13 mouse cellular contexts compared by ENCODE assay signal in the genomic region with DNA sequence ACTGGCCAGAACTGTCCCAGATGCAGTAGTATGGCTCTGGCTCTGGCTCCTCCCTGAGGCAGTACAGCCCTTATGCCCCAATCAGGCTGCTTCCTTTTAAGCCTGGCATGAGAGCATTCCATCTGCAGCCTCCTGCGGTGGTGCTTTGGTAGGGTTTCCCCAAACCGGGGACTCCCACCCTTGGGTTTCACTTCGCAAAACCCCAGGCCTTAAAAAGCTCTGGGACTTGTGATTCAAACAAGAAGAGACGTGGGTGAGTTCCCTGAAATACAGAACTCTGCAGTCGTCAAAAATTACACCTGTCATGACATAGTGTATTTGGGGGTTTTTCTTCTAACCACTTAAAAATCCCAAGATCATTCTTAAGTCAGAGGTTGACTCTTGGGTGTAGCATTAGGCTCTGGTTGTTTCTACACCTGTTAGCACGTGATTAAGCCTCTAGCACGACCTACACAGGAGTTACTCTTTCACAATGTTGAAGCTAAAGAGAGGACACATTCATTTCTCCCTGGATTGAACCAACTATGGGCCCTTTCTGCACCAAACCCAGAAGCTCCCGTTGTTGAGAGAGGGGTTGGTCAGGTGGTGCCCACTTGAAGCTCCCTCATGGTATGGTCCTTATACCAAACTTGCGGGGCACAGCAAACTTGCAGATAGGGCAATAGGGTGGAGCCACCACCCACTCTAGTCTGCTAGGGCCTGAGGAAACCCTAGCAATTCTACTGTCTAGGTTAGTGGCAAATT. TPM values are rescaled to one million over a fixed set of nuclear protein-coding genes. Genes with fewer than 3 reads are reported as not detected.
DNase-seq lines count a peak whose midpoint lies in the region; ATAC-seq and TF ChIP-seq lines count a peak whose summit lies in the region.
"Had no signal": no experiment of that assay in that cellular context is flagged by ENCODE, and none has a peak within 500 bp of the region (broad histone marks: within the 10 kb centered on the region; RNA-seq: fewer than 3 reads in every experiment).

No protein-coding gene starts in this region.

- no peak overlapping the region for H3K27ac ChIP-seq in MEL (ENCODE audit: control insufficient read depth, low read depth, low read length)
- no peak overlapping the region for H3K27ac ChIP-seq in liver, postnatal 0 days (ENCODE audit: low read depth)
- H3K27ac ChIP-seq in hindbrain, postnatal 0 days: no peak overlapping the region
- H3K27ac ChIP-seq: heart, adult 2 months; left cerebral cortex, adult 2 months had no signal

- no peaks in the 10 kb centered on the region for H3K27me3 ChIP-seq in MEL (ENCODE audit: control insufficient read depth in 1 of 2, insufficient read depth in 2 of 2, low read length in 2 of 2)
- no peaks in the 10 kb centered on the region for H3K27me3 ChIP-seq in liver, postnatal 0 days (ENCODE audit: insufficient read depth, low read length)
- no peaks in the 10 kb centered on the region for H3K27me3 ChIP-seq in splenic B cell, adult 2 months (ENCODE audit: control insufficient read depth, insufficient read depth, low read length, poor library complexity, severe bottlenecking)
- H3K27me3 ChIP-seq in hindbrain, postnatal 0 days (ENCODE audit: insufficient read depth, low read length): no peaks in the 10 kb centered on the region

- TF ChIP-seq RAD21 in MEL (IDR thresholded peaks at IDR 0.05; ENCODE audit: low read depth, low read length): no peak

- H3K9ac ChIP-seq in MEL (ENCODE audit: control insufficient read depth, low read depth, low read length, poor library complexity, severe bottlenecking): no peak overlapping the region
- no peak overlapping the region for H3K9ac ChIP-seq in liver, postnatal 0 days (replicated peaks)
- H3K9ac ChIP-seq in hindbrain, postnatal 0 days (replicated peaks; ENCODE audit: low read length): no peak overlapping the region

- TF ChIP-seq EP300 in MEL (IDR thresholded peaks at IDR 0.05; ENCODE audit: low read depth in 1 of 2, low read length in 2 of 2): no peak
- TF ChIP-seq EP300 in liver, postnatal 0 days (IDR thresholded peaks at IDR 0.05; ENCODE audit: low read depth): no peak

- TF ChIP-seq POLR2A in MEL (IDR thresholded peaks at IDR 0.05; ENCODE audit: control insufficient read depth in 1 of 2, insufficient read depth in 1 of 2, low read depth in 1 of 2, low read length in 2 of 2, poor library complexity in 1 of 2): no peak; a peak in 1 of 4 replicates

- H3K9me3 ChIP-seq in MEL (replicated peaks; ENCODE audit: insufficient read depth, low read length): no peaks in the 10 kb centered on the region
- H3K9me3 ChIP-seq in liver, postnatal 0 days (ENCODE audit: low read length): no peaks in the 10 kb centered on the region
- H3K9me3 ChIP-seq in hindbrain, postnatal 0 days (ENCODE audit: low read length): no peaks in the 10 kb centered on the region

- no peak for ATAC-seq in liver, postnatal 0 days
- ATAC-seq in hindbrain, postnatal 0 days: no peak

- no peak for TF ChIP-seq CTCF in MEL (IDR thresholded peaks at IDR 0.05 in 2 of 3, conservative IDR thresholded peaks at IDR 0.05 in 1 of 3; ENCODE audit: control insufficient read depth in 1 of 3, insufficient read depth in 1 of 3, low read depth in 2 of 3, low read length in 3 of 3, poor library complexity in 1 of 3, severe bottlenecking in 1 of 3)
- no peak for TF ChIP-seq CTCF in liver, postnatal 0 days (IDR thresholded peaks at IDR 0.05; ENCODE audit: low read depth)
- no peak for TF ChIP-seq CTCF in hindbrain, postnatal 0 days (IDR thresholded peaks at IDR 0.05; ENCODE audit: low read depth)

- H3K4me1 ChIP-seq in MEL (ENCODE audit: control insufficient read depth in 1 of 2, insufficient read depth in 2 of 2, low read length in 2 of 2): peaks cover 7 to 28% of the 10 kb centered on the region in 2 experiments; a peak in 3 of 4 replicates
- H3K4me1 ChIP-seq in liver, postnatal 0 days (ENCODE audit: insufficient read depth): peaks cover 7% of the 10 kb centered on the region; the same call in 1 of the 2 replicates
- no peaks in the 10 kb centered on the region for H3K4me1 ChIP-seq in hindbrain, postnatal 0 days (ENCODE audit: insufficient read depth, low read length)

- peaks cover 22 to 25% of the 10 kb centered on the region in 2 experiments for H3K36me3 ChIP-seq in MEL (ENCODE audit: control insufficient read depth in 1 of 2, insufficient read depth in 2 of 2, low read length in 2 of 2)
- peaks cover 20% of the 10 kb centered on the region for H3K36me3 ChIP-seq in liver, postnatal 0 days (replicated peaks; ENCODE audit: insufficient read depth, low read length)
- H3K36me3 ChIP-seq in splenic B cell, adult 2 months (ENCODE audit: control insufficient read depth, insufficient read depth, low read length, poor library complexity, severe bottlenecking): peaks cover 13% of the 10 kb centered on the region; the same call in 1 of the 2 replicates
- H3K36me3 ChIP-seq in hindbrain, postnatal 0 days (ENCODE audit: insufficient read depth, low read length): peaks cover 18% of the 10 kb centered on the region

- H3K79me2 ChIP-seq in MEL (ENCODE audit: control insufficient read depth, insufficient read depth, low read length, poor library complexity): peaks cover 21% of the 10 kb centered on the region

- H3K4me3 ChIP-seq in MEL (ENCODE audit: control insufficient read depth in 1 of 2, insufficient read depth in 1 of 2, low read depth in 2 of 2, low read length in 2 of 2): no peak overlapping the region
- no peak overlapping the region for H3K4me3 ChIP-seq in liver, postnatal 0 days (ENCODE audit: low read depth, low read length)
- H3K4me3 ChIP-seq in hindbrain, postnatal 0 days (ENCODE audit: low read length): no peak overlapping the region
- H3K4me3 ChIP-seq: heart, adult 2 months; left cerebral cortex, adult 2 months had no signal

- 57% methylated on average over 9 of the region's 9 CpGs for WGBS in liver, postnatal 0 days (ENCODE audit: insufficient replicate concordance)
- WGBS in hindbrain, postnatal 0 days: 72% methylated on average over 9 of the region's 9 CpGs

- no peak overlapping the region for H3K4me2 ChIP-seq in liver, postnatal 0 days (ENCODE audit: low read depth, low read length)
- H3K4me2 ChIP-seq in hindbrain, postnatal 0 days (ENCODE audit: low read depth, low read length): no peak overlapping the region

- peak; percentile 41 to 42 for DNase-seq in spleen, adult 18-20 months
- DNase-seq in spleen, postnatal 14 days (ENCODE audit: low spot score in 2 of 2): no peak
- DNase-seq in MEL (ENCODE audit: low read depth, low spot score): peak; percentile 27
- peak; percentile 21 for DNase-seq in liver, postnatal 0 days
- peak; percentile 88 for DNase-seq in splenic B cell, adult 2 months (ENCODE audit: low read depth, low spot score)
- DNase-seq in right cerebral cortex, postnatal 14 days: no peak
- DNase-seq in urinary bladder, postnatal 4 days (ENCODE audit: low spot score in 2 of 2): no peak
- DNase-seq in hindbrain, postnatal 0 days (ENCODE audit: low spot score): no peak
- DNase-seq: cerebellum, adult 18-20 months; heart, adult 2 months; kidney, adult 11 months; kidney, postnatal 25 days had no signal

TF ChIP-seq in MEL, 35 proteins besides CTCF, POLR2A, EP300 and RAD21:
- TF ChIP-seq USF1 (IDR thresholded peaks at IDR 0.05; ENCODE audit: low read depth, low read length) (no peak), SIN3A (IDR thresholded peaks at IDR 0.05; ENCODE audit: low read length) (no peak), TBP (IDR thresholded peaks at IDR 0.05; ENCODE audit: low read depth, low read length) (no peak), MYC (IDR thresholded peaks at IDR 0.05; ENCODE audit: low read depth, low read length) (no peak), SMC3 (IDR thresholded peaks at IDR 0.05; ENCODE audit: low read depth, low read length) (no peak), MAX (IDR thresholded peaks at IDR 0.05; ENCODE audit: low read length) (no peak), TCF12 (IDR thresholded peaks at IDR 0.05; ENCODE audit: low read depth, low read length) (no peak)

RNA-seq across cellular contexts. Expression of gene Myo1g, which starts 2.2 kb away (rescaled TPM):
- 19.4 and 22.8 TPM in 2 replicates for total RNA-seq in MEL (2012; rRNA removed)
- 10 to 100 TPM in 1 of 2 experiments, not detected in 1; 33.3 TPM for polyA plus RNA-seq in MEL (2012; ENCODE audit: insufficient read depth in 1 of 2, insufficient read length in 2 of 2, low read depth in 1 of 2, low replicate concordance in 2 of 2, missing spikeins in 1 of 2)
- 8.2 and 9.4 TPM in 2 replicates for polyA plus RNA-seq in liver, postnatal 0 days (2015; fragmentation: Nextera tagmentation; extraction: Ambion mirVana)
- 0.68 and 1.0 TPM in 2 replicates for total RNA-seq in hindbrain, postnatal 0 days (2014; rRNA removed)
- 0.39 and 0.50 TPM in 2 replicates for polyA plus RNA-seq in hindbrain, postnatal 0 days (2015; fragmentation: Nextera tagmentation; extraction: Ambion mirVana)

RNA-seq across cellular contexts. Expression of gene Ccm2, which starts 23.7 kb away (rescaled TPM):
- 65.2 and 66.4 TPM in 2 replicates for total RNA-seq in MEL (2012; rRNA removed)
- polyA plus RNA-seq in MEL (2012; ENCODE audit: insufficient read depth in 1 of 2, insufficient read length in 2 of 2, low read depth in 1 of 2, low replicate concordance in 2 of 2, missing spikeins in 1 of 2): 10 to 100 TPM in 1 of 2 experiments, not detected in 1; 49.2 TPM
- 33.9 and 34.9 TPM in 2 replicates for polyA plus RNA-seq in liver, postnatal 0 days (2015; fragmentation: Nextera tagmentation; extraction: Ambion mirVana)
- 62.8 and 77.5 TPM in 2 replicates for total RNA-seq in hindbrain, postnatal 0 days (2014; rRNA removed)
- 74.1 and 80.2 TPM in 2 replicates for polyA plus RNA-seq in hindbrain, postnatal 0 days (2015; fragmentation: Nextera tagmentation; extraction: Ambion mirVana)

RNA-seq across cellular contexts. Expression of gene Purb, which starts 47.2 kb away (rescaled TPM):
- total RNA-seq in MEL (2012; rRNA removed): 29.3 and 33.9 TPM in 2 replicates
- polyA plus RNA-seq in MEL (2012; ENCODE audit: insufficient read depth in 1 of 2, insufficient read length in 2 of 2, low read depth in 1 of 2, low replicate concordance in 2 of 2, missing spikeins in 1 of 2): 10 to 100 TPM; 23.1 to 32.7 TPM
- 5.6 and 6.1 TPM in 2 replicates for polyA plus RNA-seq in liver, postnatal 0 days (2015; fragmentation: Nextera tagmentation; extraction: Ambion mirVana)
- 35.9 and 36.9 TPM in 2 replicates for total RNA-seq in hindbrain, postnatal 0 days (2014; rRNA removed)
- polyA plus RNA-seq in hindbrain, postnatal 0 days (2015; fragmentation: Nextera tagmentation; extraction: Ambion mirVana): 17.1 and 17.9 TPM in 2 replicates

Comparison
In these comparisons a context has a peak if more than half of its experiments do, and no peak if none do; other contexts are left out.
1. DNase-seq: peak in spleen, adult 18-20 months (2 of 2), MEL (single experiment), liver, postnatal 0 days (single experiment) and splenic B cell, adult 2 months (single experiment); none in spleen, postnatal 14 days (0 of 2), right cerebral cortex, postnatal 14 days (single experiment), urinary bladder, postnatal 4 days (0 of 2) and hindbrain, postnatal 0 days (single experiment).